Mouse (Mus musculus): ENCODE measurements around the gene Arid3a. TPM values are rescaled to one million over a fixed set of nuclear protein-coding genes. Genes with fewer than 3 reads are reported as not detected.

The Arid3a gene
- polyA plus RNA-seq, 1 experiment = 27.6 TPM

DNA sequence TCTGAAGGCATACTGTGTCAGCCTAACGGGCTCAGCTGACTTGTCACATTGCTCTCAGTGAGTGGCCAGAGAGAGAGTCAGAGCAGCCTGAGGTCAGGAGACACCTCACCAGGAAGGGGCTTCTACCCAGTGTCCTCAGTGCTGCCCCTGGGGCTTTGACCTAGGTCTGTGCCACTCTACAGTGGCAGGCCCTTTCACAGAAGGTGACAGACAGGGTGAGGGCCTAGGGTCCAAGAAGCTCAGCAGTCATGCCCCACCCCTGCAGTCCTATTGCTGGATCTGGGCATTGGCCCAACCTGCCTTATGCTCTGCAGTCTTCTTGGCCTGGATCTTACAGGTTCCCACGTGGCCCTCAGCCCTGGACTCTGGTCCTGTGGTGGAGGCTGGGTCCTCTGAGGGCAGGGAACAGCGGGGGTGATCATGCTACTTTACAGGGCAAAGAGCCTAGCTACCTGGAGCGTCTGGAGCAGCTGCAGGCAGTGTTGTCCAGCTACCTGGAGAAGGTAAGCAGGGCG, 40.1 kb downstream of the Arid3a start:
- TF ChIP-seq CTCF (IDR thresholded peaks at IDR 0.05; ENCODE audit: control insufficient read depth, insufficient read depth, low read length) = no peak
- TF ChIP-seq POLR2A (IDR thresholded peaks at IDR 0.05; ENCODE audit: borderline replicate concordance, control insufficient read depth, low read depth, low read length) = no peak
- WGBS = 83% methylated on average over 5 of the region's 5 CpGs
- H3K4me1 ChIP-seq (ENCODE audit: control insufficient read depth, insufficient read depth, low read length) = no peaks in the 10 kb centered on the region
- no peak overlapping the region for H3K27ac ChIP-seq (ENCODE audit: control insufficient read depth, insufficient read depth, low read depth, low read length, poor library complexity)
- no peak overlapping the region for H3K4me3 ChIP-seq (replicated peaks; ENCODE audit: control insufficient read depth, low read depth, low read length)

DNA sequence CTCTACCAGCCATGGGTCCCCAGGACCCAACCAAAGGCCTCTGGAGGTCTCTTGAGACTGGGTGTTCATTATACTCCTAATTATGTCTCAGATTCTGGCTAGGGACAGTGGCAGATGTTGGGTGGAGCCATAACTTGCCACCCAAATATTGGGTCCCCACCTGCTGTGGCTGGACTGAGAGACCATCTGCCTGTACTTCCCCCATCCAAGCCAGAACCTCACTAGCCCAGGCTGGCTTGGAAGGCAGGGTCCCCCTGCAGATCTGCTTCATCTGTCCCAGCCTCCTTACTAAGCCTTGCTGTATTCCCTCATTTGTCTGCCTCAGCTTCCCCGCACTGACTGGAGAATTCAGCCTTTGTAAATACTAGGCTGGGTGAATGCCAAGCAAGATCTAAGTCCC, 41.3 kb downstream of the Arid3a start:
- no peaks in the 10 kb centered on the region for H3K4me1 ChIP-seq (ENCODE audit: control insufficient read depth, insufficient read depth, low read length)
- WGBS = 91% methylated on average over 1 of the region's 1 CpGs

DNA sequence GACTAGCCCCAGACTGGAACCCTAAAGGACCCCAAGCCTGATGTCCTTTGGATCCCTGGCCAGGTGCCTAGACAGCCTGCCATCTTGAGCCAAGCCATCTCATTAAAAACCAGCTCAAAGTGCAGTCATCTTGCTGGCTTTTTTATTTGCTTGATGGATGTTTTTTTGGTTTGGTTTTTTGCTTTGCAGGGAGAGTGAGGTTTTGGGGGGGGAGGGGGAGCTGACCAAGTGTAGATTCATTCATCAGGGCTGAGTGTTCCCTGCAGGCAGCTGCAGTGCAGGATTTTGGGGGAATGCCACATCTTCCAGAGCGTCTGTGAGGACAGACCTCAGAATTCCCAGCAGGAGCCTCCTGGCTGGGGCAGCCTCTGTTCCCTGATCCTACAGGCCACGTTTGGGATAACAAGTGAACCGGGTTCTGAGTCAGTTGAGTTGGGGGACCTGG, 42.3 kb downstream of the Arid3a start:
- H3K27ac ChIP-seq (ENCODE audit: control insufficient read depth, insufficient read depth, low read depth, low read length, poor library complexity) = no peak overlapping the region
- H3K4me3 ChIP-seq (replicated peaks; ENCODE audit: control insufficient read depth, low read depth, low read length) = no peak overlapping the region
- TF ChIP-seq CTCF (IDR thresholded peaks at IDR 0.05; ENCODE audit: control insufficient read depth, insufficient read depth, low read length) (no peak), POLR2A (IDR thresholded peaks at IDR 0.05; ENCODE audit: borderline replicate concordance, control insufficient read depth, low read depth, low read length) (no peak)
- no peaks in the 10 kb centered on the region for H3K4me1 ChIP-seq (ENCODE audit: control insufficient read depth, insufficient read depth, low read length)
- 67% methylated on average over 3 of the region's 3 CpGs for WGBS

More for the DNA sequence above, 41.3 kb downstream of the Arid3a start:
- no peak for TF ChIP-seq POLR2A (IDR thresholded peaks at IDR 0.05; ENCODE audit: borderline replicate concordance, control insufficient read depth, low read depth, low read length)
- no peak for TF ChIP-seq CTCF (IDR thresholded peaks at IDR 0.05; ENCODE audit: control insufficient read depth, insufficient read depth, low read length)
- Histone ChIP-seq H3K27ac (ENCODE audit: control insufficient read depth, insufficient read depth, low read depth, low read length, poor library complexity) (no peak overlapping the region), H3K4me3 (replicated peaks; ENCODE audit: control insufficient read depth, low read depth, low read length) (no peak overlapping the region)

DNA sequence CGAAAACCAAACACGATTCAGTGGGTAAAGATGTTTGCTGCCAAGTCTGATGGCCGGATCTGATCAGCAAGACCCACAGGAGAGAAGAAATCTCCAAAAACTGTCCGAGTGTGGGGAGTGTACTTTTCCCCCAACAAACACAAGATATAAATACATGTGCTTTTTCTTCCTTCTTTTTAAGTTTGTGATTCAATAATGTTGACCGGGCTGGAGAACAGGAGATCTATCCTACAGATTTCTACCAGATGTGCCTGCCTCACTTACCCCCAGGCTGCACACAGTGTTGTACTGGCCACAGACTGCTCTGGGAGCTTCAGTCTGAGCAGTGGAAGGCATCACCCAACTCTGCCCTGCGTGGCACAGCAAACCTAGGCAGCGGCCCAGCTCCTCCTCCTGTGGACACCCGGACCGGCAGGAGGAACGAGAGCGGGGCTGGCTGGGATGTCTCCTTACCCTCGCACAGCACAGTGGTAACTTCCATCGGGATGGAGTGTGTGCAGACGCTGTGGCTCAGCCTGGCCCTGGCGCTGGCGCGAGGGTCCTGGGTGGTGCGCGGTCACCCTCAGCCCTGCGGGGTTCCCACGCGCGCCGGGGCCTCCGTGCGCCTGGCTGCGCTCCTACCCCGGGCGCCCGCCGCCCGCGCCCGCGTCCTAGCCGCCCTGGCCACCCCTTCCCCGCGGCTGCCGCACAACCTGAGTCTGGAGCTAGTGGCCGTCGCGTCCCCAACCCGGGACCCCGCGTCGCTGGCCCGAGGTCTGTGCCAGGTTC, 43.8 kb downstream of the Arid3a start, which contains the start of gene Grin3b:
Grin3b (plus strand) TSS at position 301 of the 768 bp plus-strand sequence.
- no peak within 1 kb of the TSS for H3K27ac ChIP-seq (ENCODE audit: control insufficient read depth, insufficient read depth, low read depth, low read length, poor library complexity)
- H3K4me1 ChIP-seq (ENCODE audit: control insufficient read depth, insufficient read depth, low read length) = no peaks in the 10 kb centered on the region
- no peak within 1 kb of the TSS for H3K4me3 ChIP-seq (replicated peaks; ENCODE audit: control insufficient read depth, low read depth, low read length)
- 5% methylated on average over 47 of the region's 47 CpGs for WGBS
- TF ChIP-seq CTCF (IDR thresholded peaks at IDR 0.05; ENCODE audit: control insufficient read depth, insufficient read depth, low read length) = no peak

DNA sequence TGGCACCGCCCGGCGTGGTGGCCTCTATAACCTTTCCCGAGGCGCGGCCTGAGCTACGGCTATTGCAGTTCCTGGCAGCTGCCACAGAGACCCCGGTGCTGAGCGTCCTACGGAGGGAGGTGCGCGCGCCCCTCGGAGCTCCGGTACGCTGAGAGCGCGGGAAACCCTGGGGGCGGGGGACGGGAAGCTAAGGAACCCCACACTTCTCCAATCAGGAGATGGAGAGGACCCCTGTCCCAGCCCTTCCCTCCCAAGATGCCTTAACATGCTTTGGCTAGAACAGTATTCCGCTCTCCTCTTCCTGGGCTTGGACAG, 44.3 kb downstream of the Arid3a start:
- H3K4me3 ChIP-seq (replicated peaks; ENCODE audit: control insufficient read depth, low read depth, low read length) = no peak overlapping the region
- H3K4me1 ChIP-seq (ENCODE audit: control insufficient read depth, insufficient read depth, low read length) = no peaks in the 10 kb centered on the region
- H3K27ac ChIP-seq (ENCODE audit: control insufficient read depth, insufficient read depth, low read depth, low read length, poor library complexity) = no peak overlapping the region
- TF ChIP-seq CTCF (IDR thresholded peaks at IDR 0.05; ENCODE audit: control insufficient read depth, insufficient read depth, low read length) = no peak
- no peak for TF ChIP-seq POLR2A (IDR thresholded peaks at IDR 0.05; ENCODE audit: borderline replicate concordance, control insufficient read depth, low read depth, low read length)
- WGBS = 9% methylated on average over 21 of the region's 21 CpGs

DNA sequence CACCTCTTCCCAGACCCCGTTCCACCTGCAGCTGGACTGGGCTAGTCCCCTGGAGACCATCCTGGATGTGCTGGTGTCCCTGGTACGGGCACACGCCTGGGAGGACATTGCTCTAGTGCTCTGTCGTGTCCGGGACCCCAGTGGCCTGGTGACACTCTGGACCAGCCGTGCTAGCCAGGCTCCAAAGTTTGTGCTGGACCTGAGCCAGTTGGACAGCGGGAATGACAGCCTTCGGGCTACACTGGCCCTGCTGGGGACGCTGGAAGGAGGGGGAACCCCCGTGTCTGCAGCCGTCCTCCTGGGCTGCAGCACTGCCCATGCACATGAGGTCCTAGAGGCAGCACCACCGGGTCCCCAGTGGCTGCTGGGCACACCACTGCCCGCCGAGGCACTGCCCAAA, 46.0 kb downstream of the Arid3a start:
- WGBS = 68% methylated on average over 14 of the region's 14 CpGs
- TF ChIP-seq CTCF (IDR thresholded peaks at IDR 0.05; ENCODE audit: control insufficient read depth, insufficient read depth, low read length) (no peak), POLR2A (IDR thresholded peaks at IDR 0.05; ENCODE audit: borderline replicate concordance, control insufficient read depth, low read depth, low read length) (no peak; the same call in 1 of the 2 replicates)

DNA sequence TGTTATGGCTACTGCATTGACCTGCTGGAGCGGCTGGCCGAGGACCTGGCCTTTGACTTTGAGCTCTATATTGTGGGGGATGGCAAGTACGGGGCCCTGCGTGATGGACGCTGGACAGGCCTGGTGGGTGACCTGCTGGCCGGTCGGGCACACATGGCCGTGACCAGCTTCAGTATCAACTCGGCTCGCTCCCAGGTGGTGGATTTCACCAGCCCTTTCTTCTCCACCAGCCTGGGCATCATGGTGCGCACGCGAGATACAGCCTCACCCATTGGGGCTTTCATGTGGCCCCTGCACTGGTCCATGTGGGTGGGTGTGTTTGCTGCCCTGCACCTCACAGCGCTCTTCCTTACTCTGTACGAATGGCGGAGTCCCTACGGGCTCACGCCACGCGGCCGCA, 47.2 kb downstream of the Arid3a start:
- H3K4me1 ChIP-seq (ENCODE audit: control insufficient read depth, insufficient read depth, low read length) = no peaks in the 10 kb centered on the region
- 92% methylated on average over 21 of the region's 21 CpGs for WGBS
- TF ChIP-seq POLR2A (IDR thresholded peaks at IDR 0.05; ENCODE audit: borderline replicate concordance, control insufficient read depth, low read depth, low read length) (no peak), CTCF (IDR thresholded peaks at IDR 0.05; ENCODE audit: control insufficient read depth, insufficient read depth, low read length) (no peak)

More for the DNA sequence above, 46.0 kb downstream of the Arid3a start:
- Histone ChIP-seq H3K4me1 (ENCODE audit: control insufficient read depth, insufficient read depth, low read length) (no peaks in the 10 kb centered on the region), H3K4me3 (replicated peaks; ENCODE audit: control insufficient read depth, low read depth, low read length) (no peak overlapping the region), H3K27ac (ENCODE audit: control insufficient read depth, insufficient read depth, low read depth, low read length, poor library complexity) (no peak overlapping the region)

DNA sequence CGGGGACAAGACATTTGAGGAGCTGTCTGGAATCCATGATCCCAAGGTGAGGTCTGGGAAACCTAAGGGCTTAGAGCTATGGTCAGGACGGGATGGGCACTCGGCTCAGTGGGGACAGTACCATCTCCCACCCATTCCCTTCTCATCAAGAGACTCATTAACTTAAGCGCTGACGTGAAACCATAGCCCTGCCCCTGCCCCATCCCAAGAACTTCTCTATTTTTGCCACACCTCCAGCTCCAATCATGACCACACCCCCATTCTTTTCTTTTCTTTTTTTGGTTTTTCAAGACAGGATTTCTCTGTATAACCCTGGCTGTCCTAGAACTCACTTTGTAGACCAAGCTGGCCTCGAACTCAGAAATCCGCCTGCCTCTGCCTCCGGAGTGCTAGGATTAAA, 47.8 kb downstream of the Arid3a start:
- TF ChIP-seq POLR2A (IDR thresholded peaks at IDR 0.05; ENCODE audit: borderline replicate concordance, control insufficient read depth, low read depth, low read length) (no peak), CTCF (IDR thresholded peaks at IDR 0.05; ENCODE audit: control insufficient read depth, insufficient read depth, low read length) (no peak)
- Histone ChIP-seq H3K27ac (ENCODE audit: control insufficient read depth, insufficient read depth, low read depth, low read length, poor library complexity) (no peak overlapping the region), H3K4me1 (ENCODE audit: control insufficient read depth, insufficient read depth, low read length) (no peaks in the 10 kb centered on the region), H3K4me3 (replicated peaks; ENCODE audit: control insufficient read depth, low read depth, low read length) (no peak overlapping the region)
- WGBS = 69% methylated on average over 8 of the region's 8 CpGs

More for the DNA sequence above, 47.2 kb downstream of the Arid3a start:
- no peak overlapping the region for H3K4me3 ChIP-seq (replicated peaks; ENCODE audit: control insufficient read depth, low read depth, low read length)
- no peak overlapping the region for H3K27ac ChIP-seq (ENCODE audit: control insufficient read depth, insufficient read depth, low read depth, low read length, poor library complexity)

Data from bone marrow, adult 2 months (tissue).